Mouse (Mus musculus) cerebellum, postnatal 14 days (tissue): ENCODE data around the gene Aloxe3.
"Not testable (repeated sequence)": the region's sequence is repeated elsewhere in the genome, so short reads cannot be mapped to it uniquely, and the experiment has no call there.

Source experiments
- DNase-seq, 2 experiments: peaks; one replicate each; pipeline ENCODE4 v3.0.0; 2021; ENCODE audit warnings: mixed read lengths in 2 of 2

Aloxe3 gene

DNA sequence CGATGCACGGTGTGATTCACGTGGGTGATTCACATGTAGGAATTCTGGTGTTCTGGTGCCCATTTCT lies at the start of gene Aloxe3:
Gene Aloxe3 (plus strand): TSS at position 45 of the 67 bp plus-strand sequence.
- DNase-seq, result no peak

GRCm38 (mm10) chr11:69076572-69076971 lies 49.1 kb upstream of the Aloxe3 start:
- DNase-seq, result no peak

DNA sequence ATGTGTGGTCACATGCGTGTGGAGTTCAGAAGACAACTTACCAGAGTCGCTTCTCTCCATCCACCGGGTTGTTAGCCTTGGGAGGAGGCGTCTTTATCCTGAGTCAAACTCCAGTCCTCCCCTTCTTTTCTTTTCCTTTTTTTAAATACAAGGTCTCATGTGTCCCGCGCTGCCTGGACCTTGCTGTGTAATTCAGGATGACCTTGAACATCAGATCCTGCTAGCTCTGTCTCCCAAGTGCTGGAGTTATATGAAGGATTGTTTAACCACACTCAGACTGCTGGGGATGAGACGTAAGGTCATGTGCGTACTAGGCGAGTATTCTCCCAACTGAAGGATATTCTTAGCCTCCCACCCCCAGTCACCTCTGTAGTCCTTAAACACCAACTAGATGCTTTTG lies 48.4 kb upstream of the Aloxe3 start:
- no peak for DNase-seq

DNA sequence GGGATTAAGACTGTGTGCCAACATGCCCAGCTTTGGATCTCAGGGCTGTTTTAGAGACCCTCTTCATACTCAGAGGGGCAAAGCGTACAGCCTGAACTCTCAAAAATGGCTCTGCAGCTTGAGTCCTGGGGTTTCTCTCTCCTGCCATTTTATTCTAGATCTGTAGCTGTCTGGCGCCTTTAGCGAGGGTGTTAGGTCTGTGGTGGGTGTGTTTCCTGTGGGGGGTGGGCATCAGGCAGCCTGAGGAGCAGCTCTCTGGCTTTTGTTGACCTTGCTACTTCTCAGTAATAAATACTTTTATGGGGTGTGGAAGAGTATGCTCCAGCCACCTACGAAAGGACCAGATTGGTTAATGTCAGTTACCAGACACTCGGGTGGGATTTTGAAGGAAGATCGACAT lies 47.7 kb upstream of the Aloxe3 start:
- DNase-seq, result no peak

- DNase-seq, result no peak
These were observed 46.8 kb upstream of the Aloxe3 start for GRCm38 (mm10) chr11:69078805-69079438.

GRCm38 (mm10) chr11:69080102-69080854 lies 45.4 kb upstream of the Aloxe3 start:
- no peak for DNase-seq

DNA sequence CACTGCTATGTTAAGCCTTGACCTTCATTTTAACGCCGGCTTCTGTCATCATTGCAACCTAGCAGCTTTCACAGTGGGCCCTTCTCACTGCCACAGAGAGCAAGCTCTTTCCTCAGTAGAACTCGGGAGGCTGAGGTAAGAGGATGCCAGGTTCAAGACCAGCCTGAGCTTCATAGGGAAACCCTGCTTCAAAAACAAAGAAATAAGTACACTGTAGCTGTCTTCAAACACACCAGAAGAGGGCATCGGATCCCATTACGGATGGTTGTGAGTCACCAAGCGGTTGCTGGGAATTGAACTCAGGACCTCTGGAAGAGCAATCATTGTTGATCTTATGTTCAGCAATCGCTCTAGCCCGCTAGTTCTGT lies 44.9 kb upstream of the Aloxe3 start:
- DNase-seq, result no peak

DNA sequence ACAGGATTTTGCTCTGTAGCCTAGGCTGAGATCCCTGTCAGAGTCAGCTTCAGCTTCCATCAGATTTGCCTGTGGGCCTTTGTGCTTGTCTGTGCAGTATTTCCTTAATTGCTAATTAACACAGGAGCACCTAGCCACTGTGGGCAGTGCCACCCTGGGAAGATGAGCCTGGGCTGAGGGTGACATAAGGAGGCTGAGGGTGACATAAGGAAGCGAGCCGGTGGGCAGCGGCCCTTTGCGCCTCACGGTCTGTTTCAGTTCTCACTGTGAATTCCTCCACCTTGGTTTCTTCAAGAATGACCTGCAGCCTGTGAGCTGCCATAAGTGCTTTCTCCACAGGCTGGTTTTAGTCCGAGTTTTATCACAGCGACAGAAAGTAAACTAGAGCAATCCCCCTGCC lies 44.1 kb upstream of the Aloxe3 start:
- no peak for DNase-seq

GRCm38 (mm10) chr11:69085608-69086007 lies 40.1 kb upstream of the Aloxe3 start:
- no peak for DNase-seq

GRCm38 (mm10) chr11:69086390-69086789 lies 39.3 kb upstream of the Aloxe3 start:
- DNase-seq, result no peak

- DNase-seq, result no peak
These were observed 38.6 kb upstream of the Aloxe3 start for GRCm38 (mm10) chr11:69087082-69087481.

GRCm38 (mm10) chr11:69087597-69087996 lies 38.1 kb upstream of the Aloxe3 start:
- no peak for DNase-seq

GRCm38 (mm10) chr11:69088103-69088855 lies 37.4 kb upstream of the Aloxe3 start, which contains the start of gene Vamp2:
Gene Vamp2 (plus strand): TSS chr11:69088490.
- peak; percentile 97 to 98 for DNase-seq

- DNase-seq, result no peak
These were observed 36.7 kb upstream of the Aloxe3 start for GRCm38 (mm10) chr11:69088856-69089615.

DNA sequence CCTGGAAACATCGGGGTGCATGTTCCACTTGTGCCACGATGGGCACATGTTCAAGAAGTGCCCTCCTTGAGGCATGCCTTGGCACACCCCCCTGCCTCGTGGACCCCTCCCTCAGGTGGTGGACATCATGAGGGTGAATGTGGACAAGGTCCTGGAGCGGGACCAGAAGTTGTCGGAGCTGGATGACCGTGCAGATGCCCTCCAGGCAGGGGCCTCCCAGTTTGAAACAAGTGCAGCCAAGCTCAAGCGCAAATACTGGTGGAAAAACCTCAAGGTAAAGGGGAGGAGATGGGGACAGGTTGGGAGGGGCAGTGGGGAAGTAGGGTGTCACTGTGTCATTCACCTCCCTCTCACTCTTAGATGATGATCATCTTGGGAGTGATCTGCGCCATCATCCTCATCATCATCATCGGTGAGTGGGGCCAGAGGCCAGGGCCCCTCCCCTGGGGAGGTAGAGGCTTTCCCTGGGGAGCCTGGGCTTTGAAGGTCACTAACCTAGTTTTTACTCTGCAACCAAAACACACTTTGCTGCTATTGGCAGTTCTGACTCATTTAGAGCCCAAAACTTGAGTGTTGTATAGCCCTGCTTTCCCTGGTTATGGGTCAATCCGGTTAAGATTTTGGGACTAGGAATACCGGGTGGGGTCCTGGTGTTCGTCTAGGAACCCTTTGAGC lies 35.9 kb upstream of the Aloxe3 start:
- peak in 1 of 2 experiments; percentile 63 for DNase-seq

DNA sequence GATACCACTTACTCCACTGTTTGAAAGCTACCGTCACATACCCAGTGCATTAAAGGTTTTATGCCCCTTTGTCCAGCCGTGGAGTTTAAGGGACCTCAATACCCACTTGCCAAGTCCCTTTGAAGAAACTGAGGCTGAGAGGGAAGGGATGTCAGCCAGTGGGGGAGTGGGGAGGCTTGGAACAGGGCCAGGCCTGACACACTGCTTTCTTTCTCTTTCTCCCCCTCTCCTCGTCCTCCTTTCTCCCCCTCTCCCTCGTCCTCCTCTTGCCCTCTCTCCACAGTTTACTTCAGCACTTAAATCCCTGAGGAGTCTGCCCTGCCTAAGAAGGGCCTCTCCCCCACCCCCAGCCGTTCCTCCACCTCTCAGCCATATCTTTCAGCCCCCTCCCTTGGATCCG lies 35.3 kb upstream of the Aloxe3 start:
- no peak for DNase-seq

DNA sequence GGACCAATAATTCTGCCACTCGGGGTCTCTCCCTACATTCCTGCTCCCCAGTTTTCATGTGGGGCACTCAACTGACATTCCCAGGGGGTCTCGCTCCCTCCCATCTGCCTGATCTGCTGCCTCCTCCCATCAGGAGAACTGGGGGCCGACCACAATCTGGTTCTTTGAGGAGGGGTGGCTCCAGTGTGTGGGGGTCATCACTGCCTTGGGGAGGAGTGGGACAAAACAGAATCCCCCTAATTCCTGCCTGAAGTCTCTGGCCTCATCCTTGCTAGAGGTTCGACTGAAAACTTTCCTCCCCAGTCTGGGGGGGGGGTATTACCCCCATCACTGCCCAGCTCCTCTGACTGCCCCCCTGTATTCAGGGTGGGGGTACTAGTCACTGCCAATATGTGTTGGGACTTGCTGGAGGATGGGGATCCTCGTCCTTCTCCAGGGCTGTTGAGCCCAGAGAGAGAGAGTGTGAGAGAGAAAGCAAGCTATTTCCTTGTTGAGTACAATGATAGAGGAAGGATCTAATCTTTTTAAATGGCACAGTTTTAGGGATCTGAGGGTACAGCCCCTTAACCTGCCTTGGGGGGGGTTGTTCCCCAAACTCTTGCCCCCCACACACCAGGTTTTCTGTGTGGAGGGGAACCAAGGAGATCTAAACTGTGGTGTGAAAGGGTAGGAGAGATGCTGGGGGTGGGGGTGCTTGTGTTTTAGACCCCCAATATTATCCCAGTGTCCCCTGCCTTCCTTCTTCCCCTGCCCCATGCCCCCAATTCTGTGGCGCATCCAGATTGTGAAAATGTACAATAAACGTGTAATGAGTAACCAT lies 33.9 kb upstream of the Aloxe3 start:
- DNase-seq, result no peak

DNA sequence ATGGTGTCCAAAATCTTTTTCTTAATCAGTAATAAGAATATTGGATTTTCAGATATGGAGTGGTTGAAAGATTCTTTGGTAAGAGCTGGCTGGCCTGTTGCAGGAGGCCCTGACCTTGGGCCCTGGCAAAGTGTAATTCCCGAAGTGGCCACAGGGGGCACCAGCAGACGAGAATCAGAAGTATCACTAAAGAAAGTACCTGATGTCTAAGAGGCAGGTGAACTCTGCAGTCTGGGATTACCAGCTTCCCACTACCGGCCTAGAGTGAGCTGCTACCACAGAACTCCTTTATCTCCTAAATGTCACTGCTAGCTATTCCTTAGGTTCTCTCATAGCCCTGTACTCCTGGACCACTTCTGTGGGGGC lies 33.3 kb upstream of the Aloxe3 start:
- peak; percentile 94 to 96 for DNase-seq

DNA sequence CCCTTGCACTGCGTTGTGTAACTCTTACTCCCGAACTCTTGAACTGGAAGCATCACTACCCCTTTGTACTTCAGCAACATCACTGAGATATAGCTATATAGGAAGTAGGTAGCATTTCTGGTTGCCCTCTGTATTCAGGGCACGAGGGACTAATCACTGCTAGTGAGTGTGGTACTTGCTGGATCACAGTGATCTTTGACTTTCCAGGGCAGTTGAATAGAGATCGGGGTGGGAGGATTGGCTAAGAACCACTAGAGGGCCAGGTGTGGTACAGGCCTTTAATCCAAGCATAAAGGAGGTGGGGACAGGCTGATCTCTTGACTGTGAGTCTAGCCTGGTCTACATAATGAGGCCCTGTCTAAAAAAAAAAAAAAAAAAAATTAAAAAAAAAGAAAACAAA lies 32.8 kb upstream of the Aloxe3 start:
- DNase-seq, result no peak

GRCm38 (mm10) chr11:69093856-69094255 lies 31.8 kb upstream of the Aloxe3 start:
- DNase-seq, result not testable (repeated sequence)

DNA sequence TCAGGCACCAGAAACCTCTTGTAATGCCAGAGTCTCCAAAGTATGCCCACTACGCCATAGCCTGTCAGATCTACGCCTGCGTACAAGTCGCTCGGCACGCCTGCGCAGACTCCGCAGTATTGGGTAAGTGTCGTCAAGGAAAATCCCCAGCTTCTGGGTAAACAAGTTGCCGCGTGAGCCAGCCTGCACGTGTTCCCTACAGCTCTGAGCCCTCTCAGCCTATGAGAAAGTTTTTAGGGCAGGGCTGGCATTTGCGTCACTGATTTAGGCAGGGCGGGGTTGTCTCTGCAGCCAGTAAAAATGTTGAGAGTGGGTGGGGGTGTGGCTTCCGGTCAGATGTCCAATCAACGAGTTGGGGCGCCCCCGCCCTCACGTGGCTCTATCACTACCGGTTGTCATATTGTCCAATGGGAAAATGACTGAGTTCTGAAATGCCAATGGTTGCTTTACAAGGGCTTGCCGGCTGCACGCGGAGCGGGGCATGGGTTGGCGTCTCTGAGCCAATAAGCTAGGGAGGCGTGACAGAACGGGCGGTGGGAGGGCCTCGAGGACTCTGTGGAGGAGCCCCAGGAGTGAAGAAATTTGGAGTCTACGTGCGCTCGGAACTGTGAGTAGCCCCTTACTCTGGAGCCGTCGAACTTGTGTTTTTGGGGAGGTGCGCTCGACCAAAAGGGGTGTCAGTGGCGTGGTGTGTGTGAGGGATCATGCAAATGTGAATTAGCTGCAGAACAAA lies 30.8 kb upstream of the Aloxe3 start, which contains the start of gene Per1:
Gene Per1 (plus strand): TSS at position 521 of the 733 bp plus-strand sequence.
- DNase-seq, result peak; percentile 98 to 99
